9 mouse cellular contexts compared by ENCODE assay signal in genomic region chr2:160066491-160067303, GRCm38 (mm10).
DNase-seq lines count a peak whose midpoint lies in the region; ATAC-seq lines count a peak whose summit lies in the region.
"Had no signal": no experiment of that assay in that cellular context is flagged by ENCODE, and none has a peak within 500 bp of the region (broad histone marks: within the 10 kb centered on the region; RNA-seq: fewer than 3 reads in every experiment).

No protein-coding gene starts in this region.

- no peak overlapping the region for H3K4me2 ChIP-seq in forebrain, embryonic 11.5 days (ENCODE audit: low read depth, low read length, severe bottlenecking)
- H3K4me2 ChIP-seq in intestine, embryonic 15.5 days (replicated peaks) = no peak overlapping the region
- H3K4me2 ChIP-seq: limb, embryonic 12.5 days had no signal

- 0 out of 2 replicates have a peak, but pooled peaks have one; percentile 53 for ATAC-seq in forebrain, embryonic 11.5 days (replicated peaks; ENCODE audit: low FRiP score)
- ATAC-seq in intestine, embryonic 15.5 days = peak; percentile 83
- no peak for ATAC-seq in monocyte, adult 5-6 weeks (replicated peaks; ENCODE audit: insufficient number of reproducible peaks, low FRiP score, low TSS enrichment, poor library complexity, severe bottlenecking)

- intact Hi-C loops in left cerebral cortex, postnatal 14 days (cut with DNase I) = no loop called here

- no peaks in the 10 kb centered on the region for H3K36me3 ChIP-seq in forebrain, embryonic 11.5 days (ENCODE audit: control insufficient read depth, insufficient read depth, low read length)
- no peaks in the 10 kb centered on the region for H3K36me3 ChIP-seq in forebrain, embryonic 10.5 days (replicated peaks)
- no peaks in the 10 kb centered on the region for H3K36me3 ChIP-seq in intestine, embryonic 15.5 days
- H3K36me3 ChIP-seq: limb, embryonic 12.5 days had no signal

- H3K4me1 ChIP-seq in forebrain, embryonic 11.5 days (replicated peaks; ENCODE audit: control insufficient read depth, insufficient read depth, low read length) = 0 out of 2 replicates have a peak, but pooled peaks cover 2% of the 10 kb centered on the region
- H3K4me1 ChIP-seq in forebrain, embryonic 10.5 days = peaks cover 18% of the 10 kb centered on the region
- peaks cover 5% of the 10 kb centered on the region; the same call in 1 of the 2 replicates for H3K4me1 ChIP-seq in intestine, embryonic 15.5 days (replicated peaks)
- H3K4me1 ChIP-seq: limb, embryonic 12.5 days had no signal

- no peaks in the 10 kb centered on the region for H3K9me3 ChIP-seq in forebrain, embryonic 11.5 days (ENCODE audit: control insufficient read depth, low read length)
- no peaks in the 10 kb centered on the region for H3K9me3 ChIP-seq in forebrain, embryonic 10.5 days
- no peaks in the 10 kb centered on the region for H3K9me3 ChIP-seq in intestine, embryonic 15.5 days
- H3K9me3 ChIP-seq: limb, embryonic 12.5 days had no signal

- no peak overlapping the region for H3K4me3 ChIP-seq in forebrain, embryonic 11.5 days (ENCODE audit: low read depth, low read length)
- no peak overlapping the region for H3K4me3 ChIP-seq in forebrain, embryonic 10.5 days
- no peak overlapping the region for H3K4me3 ChIP-seq in intestine, embryonic 15.5 days (replicated peaks)
- H3K4me3 ChIP-seq: limb, embryonic 12.5 days had no signal

- DNase-seq in forebrain, embryonic 11.5 days (ENCODE audit: low spot score) = no peak
- no peak for DNase-seq in forebrain, embryonic 10.5 days (ENCODE audit: extremely low spot score, low spot score)
- peak; percentile 77 to 95 for DNase-seq in adrenal gland, adult (ENCODE audit: inconsistent age in 2 of 2, low spot score in 1 of 2)
- peak; percentile 76 to 85 for DNase-seq in gastrocnemius, adult 8-10 months (ENCODE audit: low spot score in 2 of 2)
- peak; percentile 19 to 45 for DNase-seq in left cerebral cortex, postnatal 14 days (ENCODE audit: low spot score in 2 of 2)
- no peak for DNase-seq in testis, postnatal 14 days (ENCODE audit: low spot score)

- WGBS in forebrain, embryonic 11.5 days = 43% methylated on average over 6 of the region's 6 CpGs
- 48% methylated on average over 6 of the region's 6 CpGs for WGBS in forebrain, embryonic 10.5 days
- WGBS in intestine, embryonic 15.5 days = 36% methylated on average over 6 of the region's 6 CpGs

- H3K9ac ChIP-seq in forebrain, embryonic 11.5 days (ENCODE audit: low read length) = no peak overlapping the region
- no peak overlapping the region for H3K9ac ChIP-seq in intestine, embryonic 15.5 days
- H3K9ac ChIP-seq: limb, embryonic 12.5 days had no signal

- H3K27ac ChIP-seq in forebrain, embryonic 11.5 days (ENCODE audit: low read depth, low read length) = no peak overlapping the region
- H3K27ac ChIP-seq in forebrain, embryonic 10.5 days = no peak overlapping the region
- peak overlapping the region; percentile 54; the same call in 1 of the 2 replicates for H3K27ac ChIP-seq in intestine, embryonic 15.5 days
- H3K27ac ChIP-seq: limb, embryonic 12.5 days had no signal

- H3K27me3 ChIP-seq in forebrain, embryonic 11.5 days (ENCODE audit: control insufficient read depth, insufficient read depth, low read length) = peaks cover 3% of the 10 kb centered on the region; the same call in 1 of the 2 replicates
- peaks cover 82% of the 10 kb centered on the region for H3K27me3 ChIP-seq in forebrain, embryonic 10.5 days (ENCODE audit: poor library complexity, severe bottlenecking)
- H3K27me3 ChIP-seq in intestine, embryonic 15.5 days (replicated peaks) = no peaks in the 10 kb centered on the region

Comparison
In these comparisons a context has a peak if more than half of its experiments do, and no peak if none do; other contexts are left out.
1. DNase-seq: peak in adrenal gland, adult (2 of 2), gastrocnemius, adult 8-10 months (2 of 2) and left cerebral cortex, postnatal 14 days (2 of 2); none in forebrain, embryonic 11.5 days (single experiment), forebrain, embryonic 10.5 days (single experiment) and testis, postnatal 14 days (single experiment).